Mouse (Mus musculus): ENCODE data around the gene Gnmt.

DNA sequence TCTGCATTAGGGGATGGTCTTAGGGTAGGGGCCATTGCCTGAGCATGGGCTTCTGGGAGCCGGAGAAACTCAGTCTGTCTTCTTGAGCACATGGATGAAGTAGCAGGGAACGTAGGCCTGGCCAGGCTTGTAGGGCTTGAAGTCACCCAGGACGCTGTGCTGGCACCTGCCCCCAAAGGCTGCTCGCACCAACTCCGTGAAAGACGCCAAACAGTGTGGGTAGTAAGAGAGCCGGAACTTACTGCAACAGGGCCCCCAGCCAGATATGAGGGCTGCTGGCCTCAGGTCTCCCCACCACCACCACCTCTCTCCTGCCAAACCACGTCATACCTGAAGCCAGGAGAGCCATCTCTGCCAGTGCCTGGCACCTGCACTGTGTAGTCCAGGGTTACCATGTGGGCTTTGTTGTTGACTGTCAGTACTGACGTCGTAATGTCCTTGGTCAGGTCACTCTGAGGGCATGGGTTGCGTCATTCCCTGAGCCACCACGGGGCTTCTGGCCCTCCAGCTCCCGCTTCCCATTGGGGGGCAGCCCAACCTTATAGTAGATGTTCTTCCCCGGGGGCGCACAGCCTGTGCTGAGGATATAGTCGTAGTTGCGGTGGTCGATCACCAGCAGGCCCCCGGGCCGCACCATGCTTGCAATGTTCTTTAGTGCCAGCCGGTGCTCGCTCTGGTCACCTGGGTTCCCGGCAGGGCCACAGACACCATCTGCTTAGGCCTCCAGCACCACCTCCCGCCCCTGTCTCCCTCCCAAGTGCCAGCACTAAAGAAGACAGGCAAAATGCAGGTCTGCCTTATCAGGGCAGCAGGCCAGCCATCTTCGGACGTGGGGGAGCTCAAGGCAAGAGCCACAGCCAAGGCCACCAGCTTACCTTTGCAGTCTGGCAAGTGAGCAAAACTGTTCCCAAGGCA lies 3.0 kb downstream of the Gnmt start:
- TF ChIP-seq CTCF (IDR thresholded peaks at IDR 0.05; ENCODE audit: borderline replicate concordance, insufficient read depth, low read length) (no peak), POLR2A (IDR thresholded peaks at IDR 0.05; ENCODE audit: low read depth, low read length) (no peak)

Data from embryonic fibroblast, embryonic 13.5 days (primary cell).